Mouse (Mus musculus): ENCODE results near the gene Dusp8.
"Not testable (repeated sequence)": the region's sequence is repeated elsewhere in the genome, so short reads cannot be mapped to it uniquely, and the experiment has no call there.

Gene Dusp8

DNA sequence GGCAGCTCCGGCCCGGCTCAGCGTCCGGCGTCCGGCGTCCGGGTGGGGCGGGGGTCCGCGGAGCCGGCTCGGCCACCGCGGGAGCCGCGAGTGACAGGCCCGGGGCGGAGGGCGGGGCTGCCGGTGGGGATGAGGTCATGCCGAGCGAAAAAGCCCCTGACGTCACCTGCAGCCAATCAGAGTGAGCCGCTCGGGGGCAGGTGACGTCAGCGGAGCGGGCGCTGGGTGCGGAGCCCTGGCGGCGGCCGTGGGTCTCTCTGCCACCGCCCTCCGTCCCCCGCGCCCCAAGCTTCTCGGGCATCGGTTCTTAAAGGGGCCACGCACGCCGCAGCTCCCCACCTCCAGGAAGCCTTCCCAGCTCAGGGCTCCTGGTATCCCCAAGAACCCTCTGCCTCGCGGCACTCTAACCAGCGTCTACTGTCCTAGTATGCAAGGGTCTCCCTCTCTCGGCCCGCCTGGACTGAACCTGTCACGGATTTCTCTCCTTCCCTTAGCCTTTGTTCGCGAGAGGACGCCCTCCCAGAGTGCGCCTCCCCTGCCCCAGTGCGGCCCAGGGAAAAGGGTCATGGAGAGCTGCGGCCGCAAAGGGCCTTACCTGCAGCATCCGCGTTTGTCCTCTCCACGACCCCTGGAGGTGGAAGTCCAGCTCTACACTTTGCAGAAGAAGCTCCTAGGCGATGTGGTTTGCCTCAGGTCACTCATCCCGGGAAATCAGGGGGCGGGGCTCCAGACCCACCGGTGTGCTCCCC is at the start of gene Dusp8:
Gene Dusp8 (minus strand): TSS at position 661 of the 749 bp plus-strand sequence.
- DNase-seq (ENCODE audit: low spot score in 2 of 2), result peak; percentile 72 to 77

DNA sequence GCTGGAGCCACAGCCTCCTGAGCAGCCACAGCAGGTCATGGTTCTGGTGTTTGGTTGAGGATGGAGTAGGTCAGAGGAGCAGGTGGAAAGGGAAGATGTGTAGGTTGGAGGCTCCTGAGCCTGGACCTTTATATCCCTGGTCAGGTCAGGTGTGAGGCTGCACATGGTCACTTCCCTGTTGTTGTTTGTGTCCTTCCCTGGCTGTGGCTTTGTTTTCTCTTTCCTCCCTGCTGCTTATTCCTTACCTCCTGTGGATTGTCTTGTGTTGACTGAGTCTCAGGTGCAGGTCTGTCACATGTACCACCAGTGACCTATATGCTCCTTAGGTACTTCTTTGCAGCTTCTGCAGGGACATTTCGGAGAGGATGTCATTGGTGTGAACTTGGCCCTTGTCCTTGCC is 48.9 kb upstream of the Dusp8 start, which contains the start of gene Gm45337:
Gene Gm45337 (minus strand): TSS at position 101 of the 400 bp plus-strand sequence.
- no peak for DNase-seq (ENCODE audit: low spot score in 2 of 2)

DNA sequence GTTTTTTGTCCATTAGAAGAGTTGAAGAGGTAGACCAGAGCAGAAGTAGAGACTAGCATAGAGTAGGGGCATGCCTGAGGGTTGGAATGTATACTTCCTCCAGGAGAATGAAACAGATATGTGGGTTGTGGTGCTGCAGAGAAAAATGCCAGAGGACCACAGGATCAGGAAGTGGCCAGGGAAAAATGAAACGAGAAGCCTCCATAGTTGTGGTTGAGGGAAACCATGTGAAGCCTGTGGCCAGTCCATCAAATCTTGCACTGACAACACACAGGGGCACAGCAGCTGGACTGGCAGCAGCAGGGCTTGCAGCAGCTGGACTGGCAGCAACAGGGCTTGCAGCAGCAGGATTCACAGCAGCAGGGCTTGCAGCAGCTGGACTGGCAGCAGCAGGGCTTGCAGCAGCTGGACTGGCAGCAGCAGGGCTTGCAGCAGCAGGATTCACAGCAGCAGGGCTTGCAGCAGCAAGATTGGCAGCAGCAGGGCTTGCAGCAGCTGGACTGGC is 47.9 kb upstream of the Dusp8 start:
- not testable (repeated sequence) for DNase-seq (ENCODE audit: low spot score in 2 of 2)

DNA sequence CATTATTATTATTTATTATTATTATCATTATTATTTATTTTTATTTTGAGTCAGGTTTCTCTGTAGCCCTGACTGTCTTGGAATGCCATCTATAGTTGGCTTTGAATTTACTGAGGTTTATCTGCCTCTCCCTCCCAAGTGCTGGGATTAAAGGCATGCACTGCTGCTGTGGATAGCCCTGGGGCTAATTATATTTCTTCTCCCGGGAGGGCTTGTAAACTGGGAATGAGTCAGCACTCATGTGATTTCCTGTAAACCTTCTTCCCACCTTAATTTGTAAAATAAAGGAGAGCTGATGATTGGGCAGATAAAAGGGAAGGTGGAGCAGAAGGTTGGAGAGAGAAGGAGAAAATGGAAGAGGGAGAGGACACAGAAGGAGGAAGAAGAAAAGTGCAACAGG is 45.1 kb upstream of the Dusp8 start:
- DNase-seq (ENCODE audit: low spot score in 2 of 2), result no peak

DNA sequence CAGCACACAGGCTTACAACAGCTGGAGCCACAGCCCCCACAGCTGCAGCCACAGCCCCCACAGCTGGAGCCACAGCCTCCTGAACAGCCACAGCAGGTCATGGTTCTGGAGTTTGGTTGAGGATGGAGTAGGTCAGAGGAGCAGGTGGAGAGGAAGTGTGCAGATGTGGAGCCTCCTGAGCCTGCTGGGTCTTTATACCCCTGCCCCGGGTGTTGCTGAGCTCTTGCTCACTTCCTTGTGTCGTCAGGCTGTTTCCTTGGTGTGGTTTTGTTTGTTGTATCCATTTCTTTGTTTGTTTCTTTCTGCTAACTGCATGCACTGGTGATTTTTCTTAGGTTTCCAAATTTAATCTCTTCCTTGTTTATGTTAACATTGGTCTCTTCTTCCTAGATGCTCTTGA is 40.3 kb upstream of the Dusp8 start, which contains the start of gene Gm39115:
Gene Gm39115 (minus strand): TSS at position 101 of the 400 bp plus-strand sequence.
- not testable (repeated sequence) for DNase-seq (ENCODE audit: low spot score in 2 of 2)

DNA sequence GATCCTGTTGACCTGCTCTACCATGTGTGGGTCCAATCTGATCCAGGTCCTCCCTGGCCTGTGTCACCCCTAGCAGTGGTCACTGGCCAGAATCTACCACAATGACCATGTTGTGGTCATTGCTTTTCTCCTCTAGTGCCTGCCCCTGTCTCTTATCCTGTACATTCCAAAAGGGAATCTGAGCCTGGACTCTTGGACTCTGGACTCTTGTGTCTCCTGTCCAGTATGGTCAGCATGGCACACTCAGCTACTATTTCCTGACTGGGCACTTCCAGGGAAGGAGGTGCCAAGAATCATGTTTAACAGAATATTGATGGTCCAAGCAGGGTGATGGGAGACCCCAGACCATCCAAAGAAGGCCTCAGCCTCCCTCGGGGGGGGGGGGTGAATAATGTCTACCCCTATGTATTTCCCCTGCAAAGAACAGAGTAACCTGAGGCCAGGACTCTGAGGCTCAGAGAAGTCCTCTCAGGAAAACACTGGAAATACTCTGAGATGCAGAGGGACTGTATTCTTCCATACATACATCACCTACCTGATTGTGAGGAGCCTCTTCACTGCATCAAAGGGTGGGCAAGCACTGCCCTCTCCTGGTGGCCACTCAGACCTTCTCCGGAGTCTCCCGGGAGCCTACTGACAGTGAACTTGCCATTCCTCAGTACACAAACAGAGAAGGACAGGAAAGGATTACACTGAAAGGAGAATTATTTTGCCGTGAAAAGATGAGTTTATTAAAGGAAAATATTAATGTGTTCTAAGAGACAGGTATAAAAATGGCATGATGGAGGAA is 38.8 kb upstream of the Dusp8 start:
- no peak for DNase-seq (ENCODE audit: low spot score in 2 of 2)

DNA sequence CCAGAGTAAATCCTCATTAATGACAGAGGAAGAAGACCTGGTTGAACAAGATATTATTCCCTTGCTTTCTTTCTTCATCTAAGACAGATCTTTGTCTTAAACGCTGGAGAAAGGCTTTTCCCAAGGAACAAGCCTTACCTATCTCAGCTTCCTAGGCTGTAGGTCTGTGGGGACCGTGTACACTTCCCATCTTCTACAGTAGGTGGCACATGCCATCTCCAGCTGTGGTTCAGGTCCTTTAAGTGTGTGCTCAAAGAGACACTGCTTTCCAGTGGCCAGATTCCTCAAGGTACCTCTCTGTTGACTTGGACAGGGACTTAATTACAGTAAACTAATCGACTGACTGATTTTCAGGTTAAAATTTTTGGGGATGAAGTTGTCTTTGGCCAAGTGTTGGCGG is 33.2 kb upstream of the Dusp8 start:
- DNase-seq (ENCODE audit: low spot score in 2 of 2), result no peak

DNA sequence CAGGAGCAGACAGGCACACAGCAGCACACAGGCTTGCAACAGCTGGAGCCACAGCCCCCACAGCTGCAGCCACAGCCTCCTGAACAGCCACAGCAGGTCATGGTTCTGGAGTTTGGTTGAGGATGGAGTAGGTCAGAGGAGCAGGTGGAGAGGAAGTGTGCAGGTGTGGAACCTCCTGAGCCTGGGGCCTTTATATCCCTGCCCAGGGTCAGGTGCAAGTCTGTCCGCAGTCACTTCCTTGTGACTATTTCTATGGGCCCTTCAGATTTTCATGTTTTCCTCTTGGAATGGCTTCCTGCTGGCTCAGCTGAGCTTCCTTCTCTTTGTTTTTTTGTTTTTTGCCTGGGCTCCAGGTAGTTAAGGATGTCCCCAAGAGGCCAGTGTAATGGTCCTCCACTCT is 25.0 kb upstream of the Dusp8 start, which contains the start of gene Gm45618:
Gene Gm45618 (minus strand): TSS at position 101 of the 400 bp plus-strand sequence.
- not testable (repeated sequence) for DNase-seq (ENCODE audit: low spot score in 2 of 2)

DNA sequence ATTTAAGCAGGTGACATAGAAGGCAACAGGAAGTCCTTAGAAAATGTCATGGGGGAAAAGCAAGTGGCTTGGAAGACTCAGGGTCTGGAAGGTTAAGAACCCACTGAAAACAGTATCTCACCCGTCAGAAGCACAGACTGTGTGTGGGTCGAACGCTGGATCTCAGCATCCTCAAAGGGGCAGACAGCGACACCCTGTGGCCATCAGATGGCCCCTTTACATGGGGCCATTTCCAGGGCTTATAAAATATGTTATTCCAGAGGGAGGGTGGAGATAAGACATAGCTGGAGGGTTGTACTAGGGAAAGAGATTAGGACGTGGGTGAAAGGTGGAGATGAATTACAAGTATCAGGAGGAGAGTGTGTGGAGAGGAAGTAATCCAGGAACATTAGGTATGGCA is 24.0 kb upstream of the Dusp8 start:
- DNase-seq (ENCODE audit: low spot score in 2 of 2), result no peak

DNA sequence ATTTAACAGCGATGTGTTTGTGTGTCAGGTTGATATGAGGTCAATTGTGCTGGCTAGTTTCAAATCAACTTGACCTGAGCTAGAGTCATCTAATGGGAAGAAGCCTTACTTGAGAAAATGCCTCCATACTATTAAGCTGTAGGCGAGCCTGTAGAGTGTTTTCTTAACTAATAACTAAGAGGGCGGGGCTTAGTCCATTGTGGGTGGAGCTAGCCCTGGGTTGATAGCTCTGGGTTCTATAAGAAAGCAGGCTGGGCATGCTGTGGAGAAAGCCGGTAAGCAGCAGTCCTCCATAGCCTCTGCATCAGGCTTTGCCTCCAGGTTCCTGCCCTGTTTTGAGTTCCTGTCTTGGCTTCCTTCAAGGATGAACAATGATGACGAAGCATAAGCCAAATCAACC is 9.1 kb upstream of the Dusp8 start:
- no peak for DNase-seq (ENCODE audit: low spot score in 2 of 2)

DNA sequence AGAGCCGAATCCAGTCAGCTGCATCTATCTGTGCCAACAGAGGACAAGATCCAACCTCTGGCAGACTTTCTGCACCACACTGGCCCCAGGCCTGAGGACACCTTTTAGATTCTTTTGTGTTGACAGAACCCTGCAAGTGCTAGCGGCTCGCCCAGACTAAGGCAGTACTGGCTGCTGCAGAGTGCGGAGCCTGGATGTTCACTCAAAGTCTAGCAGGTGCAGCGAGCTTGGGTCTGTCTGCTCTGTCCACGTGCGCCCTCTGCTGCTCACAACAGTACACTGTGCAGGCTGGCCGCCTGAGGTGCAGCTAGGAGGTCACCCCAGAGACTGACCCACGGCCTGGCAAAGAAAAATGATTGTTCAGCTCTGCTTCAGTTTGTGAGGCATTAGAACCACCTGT is 2.1 kb upstream of the Dusp8 start:
- DNase-seq (ENCODE audit: low spot score in 2 of 2), result peak; percentile 57 to 59

DNA sequence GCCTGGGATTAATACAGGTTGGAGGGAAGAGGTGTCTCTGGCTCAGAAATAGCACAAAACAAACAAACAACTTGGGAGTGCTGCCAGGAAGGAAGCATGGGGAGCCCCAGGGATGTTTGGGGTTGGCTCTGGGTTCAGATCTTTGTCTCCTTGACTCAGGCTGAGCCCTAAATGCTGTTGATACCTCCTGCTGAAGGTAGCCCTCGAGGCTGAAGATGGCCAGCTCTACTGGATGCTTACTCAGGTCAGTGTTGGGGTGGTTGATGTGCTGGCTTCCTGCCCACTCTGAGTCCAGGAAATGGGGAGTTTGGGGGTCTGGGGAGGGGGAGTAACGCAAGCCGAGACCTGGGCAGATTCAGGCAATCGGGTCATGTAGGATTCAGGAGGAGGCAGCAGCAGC is 1.1 kb upstream of the Dusp8 start:
- DNase-seq (ENCODE audit: low spot score in 2 of 2), result no peak

DNA sequence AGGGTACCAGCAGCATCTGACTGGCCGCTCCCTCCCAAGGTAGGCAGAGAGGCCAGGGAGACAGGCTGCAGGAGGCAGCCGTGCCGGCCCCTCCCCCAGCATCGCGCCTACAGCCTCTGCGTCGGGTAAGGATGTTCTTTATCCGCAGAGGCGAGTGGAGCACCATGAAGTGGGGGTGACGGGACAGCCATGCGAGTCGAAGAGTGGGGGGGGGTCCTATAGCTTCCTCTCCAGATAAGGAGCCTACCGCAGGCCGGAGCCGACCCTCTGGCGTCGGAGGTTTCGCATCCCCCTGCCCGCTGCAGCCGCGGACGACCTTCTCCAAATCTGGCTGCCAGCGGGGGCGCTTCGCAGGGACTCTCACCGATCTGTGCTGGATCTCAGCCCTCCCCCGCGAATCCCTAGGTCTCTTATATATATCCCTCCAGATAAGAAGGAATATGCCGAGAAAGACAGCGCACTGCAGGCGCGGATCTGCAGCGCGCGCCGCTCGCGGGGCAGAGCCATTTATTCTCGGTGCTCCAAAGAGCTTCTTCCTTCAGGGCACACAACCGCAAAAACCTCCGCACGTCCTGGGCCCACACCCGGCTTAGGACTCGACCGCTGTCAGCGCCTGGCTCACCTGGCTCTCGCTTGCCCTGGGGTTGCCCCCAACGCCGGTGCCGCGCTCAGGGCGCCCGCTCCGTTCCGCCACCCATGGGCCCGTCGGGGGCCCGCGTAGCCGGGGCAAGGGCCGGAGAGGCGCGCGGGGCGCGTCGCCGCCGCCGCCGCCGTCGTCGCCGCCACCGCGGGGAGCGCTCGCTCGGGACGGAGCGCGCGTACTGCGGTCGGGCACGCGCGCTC is 1.1 kb downstream of the Dusp8 start:
- DNase-seq (ENCODE audit: low spot score in 2 of 2), result peak in 1 of 2 experiments; percentile 18

DNA sequence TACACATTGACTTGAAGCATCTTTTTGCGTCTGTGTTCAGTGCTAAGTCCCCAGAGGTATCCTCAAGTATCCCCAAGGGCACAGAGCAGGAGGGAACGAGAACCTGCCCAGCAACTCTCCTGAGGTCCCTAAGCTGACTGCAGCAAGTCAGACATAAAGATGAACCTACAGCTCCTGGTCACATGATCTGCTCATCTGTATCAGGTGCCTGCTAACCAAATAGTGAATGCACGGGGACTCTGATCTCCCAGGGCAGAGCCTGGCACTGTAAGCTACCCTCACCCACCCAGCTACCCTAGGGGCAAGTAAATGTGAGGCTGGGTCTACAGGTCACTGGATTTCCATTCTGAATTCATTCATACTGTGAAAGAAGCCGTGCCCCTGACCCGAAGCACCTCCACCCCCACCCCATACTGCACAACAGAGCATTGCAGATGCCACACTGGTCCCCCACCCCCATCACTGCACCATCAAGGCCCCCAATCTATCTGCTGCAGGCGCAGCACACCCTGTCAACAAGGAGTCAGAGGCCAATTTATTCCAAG is 1.9 kb downstream of the Dusp8 start:
- no peak for DNase-seq (ENCODE audit: low spot score in 2 of 2)

DNA sequence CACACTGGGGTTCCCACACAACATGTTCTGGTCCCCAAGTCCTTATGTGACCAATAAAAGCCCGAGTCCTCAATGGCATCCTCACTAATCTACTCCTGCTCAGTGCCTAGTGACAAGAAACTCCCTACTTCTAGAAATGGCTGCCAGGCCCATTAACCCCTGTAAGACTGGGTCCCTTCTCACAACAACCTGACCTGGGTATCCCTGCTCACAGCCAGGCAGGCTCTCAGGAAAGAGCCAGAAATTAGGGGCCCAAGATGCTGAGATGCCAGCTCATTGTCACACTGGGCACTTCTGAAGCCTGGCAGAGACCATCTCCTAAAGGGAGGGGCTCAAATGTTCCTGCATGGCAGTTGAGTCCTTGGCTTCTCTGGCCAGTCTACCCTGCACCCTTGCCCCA is 2.7 kb downstream of the Dusp8 start:
- no peak for DNase-seq (ENCODE audit: low spot score in 2 of 2)

DNA sequence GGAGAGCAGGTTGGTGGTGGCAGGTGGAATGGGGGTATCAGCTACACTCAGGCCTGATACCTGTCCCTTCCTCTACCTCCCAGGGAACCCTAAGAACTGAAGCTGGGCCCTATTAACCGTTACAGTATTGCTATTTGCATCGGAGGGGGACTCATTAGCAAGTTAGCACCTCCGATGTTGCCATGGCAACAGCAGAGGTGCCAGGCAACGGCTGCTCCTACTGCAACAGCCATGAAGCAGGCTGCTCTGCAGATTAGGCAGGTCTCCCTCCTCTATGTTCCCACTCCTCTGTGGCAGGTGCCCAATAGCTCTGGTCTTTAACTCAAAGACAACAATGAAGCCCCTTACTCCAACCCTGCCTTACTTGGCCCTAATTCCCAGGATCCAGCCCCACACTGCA is 3.8 kb downstream of the Dusp8 start:
- DNase-seq (ENCODE audit: low spot score in 2 of 2), result no peak

DNA sequence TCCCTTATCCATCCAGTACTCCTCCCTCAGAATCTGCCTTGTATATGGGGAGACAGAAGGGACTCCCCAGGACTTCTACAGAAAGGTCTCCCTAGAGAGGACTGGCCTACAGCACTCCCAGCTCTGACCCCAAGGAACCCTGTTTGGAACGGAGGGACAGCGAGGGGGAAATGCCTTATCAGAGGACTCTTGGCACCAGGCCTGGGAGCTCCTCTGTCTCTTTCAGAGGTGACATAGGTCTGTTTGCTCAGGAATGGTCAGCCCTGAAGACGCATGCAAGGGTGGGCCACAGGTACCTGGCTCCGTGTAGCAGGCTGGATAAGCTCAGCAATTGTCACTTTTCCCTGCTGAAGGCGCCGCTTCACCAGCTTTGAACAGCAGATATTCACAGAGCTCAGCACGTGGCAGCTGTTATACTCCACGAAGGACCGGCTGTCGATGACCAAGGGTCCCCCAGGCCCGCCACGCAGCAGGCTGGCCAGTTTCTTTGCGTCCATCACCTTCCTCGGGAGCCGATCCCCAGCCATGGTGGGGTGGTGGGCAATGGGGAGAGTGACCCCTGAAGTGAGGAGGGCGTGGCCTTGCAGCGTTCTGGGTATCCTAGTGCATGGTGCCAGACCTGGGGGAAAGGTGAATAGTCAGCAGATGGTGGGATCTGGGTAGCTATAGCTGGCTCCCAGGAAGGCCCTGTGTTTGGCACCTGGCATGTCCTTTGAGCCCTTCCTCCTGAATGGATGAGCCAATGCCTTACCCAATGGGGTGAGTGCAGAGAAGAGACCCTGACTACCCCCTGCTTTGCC is 5.8 kb downstream of the Dusp8 start:
- no peak for DNase-seq (ENCODE audit: low spot score in 2 of 2)

DNA sequence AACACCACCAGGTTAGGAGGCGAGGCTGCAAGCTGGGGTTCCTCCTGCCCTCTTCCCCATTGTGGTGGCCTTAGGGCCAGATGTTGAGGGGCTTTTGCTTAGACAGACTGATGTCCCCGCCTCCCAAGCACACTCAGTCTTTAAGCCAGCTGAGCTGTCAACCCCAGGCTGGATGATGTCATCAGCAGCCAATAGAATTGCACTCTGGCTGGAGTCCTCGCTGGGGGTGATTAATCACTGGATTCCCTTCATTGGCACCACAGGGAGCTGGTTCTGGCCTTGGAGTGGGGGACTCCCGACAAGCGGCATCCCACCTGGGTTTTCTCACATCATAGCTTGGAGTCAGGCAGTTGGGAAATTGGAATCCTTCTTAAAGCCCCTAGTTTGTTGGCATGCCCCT is 6.8 kb downstream of the Dusp8 start:
- peak; percentile 17 to 30 for DNase-seq (ENCODE audit: low spot score in 2 of 2)

DNA sequence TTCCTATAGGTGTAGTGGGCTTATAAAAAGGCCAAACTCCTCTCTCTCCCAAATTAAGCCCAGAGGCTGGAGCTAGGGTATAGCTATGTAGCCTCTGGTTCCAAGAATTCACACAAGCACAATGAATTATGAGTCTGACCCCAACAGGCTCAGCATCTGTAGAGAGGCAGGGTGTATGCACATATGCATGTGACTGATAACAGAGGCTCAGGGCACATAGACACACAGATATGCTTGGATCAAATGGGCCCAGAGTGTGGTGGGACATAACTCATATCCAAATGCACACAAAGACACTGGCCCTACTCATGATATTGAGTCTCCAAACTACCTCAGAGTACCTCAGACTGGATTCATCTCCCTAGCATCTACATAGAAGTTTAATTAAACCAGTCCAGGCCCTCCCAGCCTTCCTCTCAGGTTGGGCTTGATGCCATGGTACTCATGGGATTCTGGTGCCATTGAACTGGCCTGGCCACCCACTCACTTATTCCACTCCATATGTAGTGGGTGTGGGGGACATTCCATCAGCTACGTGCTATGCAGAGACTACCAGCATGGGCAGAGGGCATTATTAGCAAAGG is 8.5 kb downstream of the Dusp8 start:
- peak; percentile 50 to 74 for DNase-seq (ENCODE audit: low spot score in 2 of 2)
